Mouse (Mus musculus): ENCODE measurements at regions not wholly inside any gene's neighbourhood (a gene's known extent, or its start where the extent isn't known, plus 50 kb on each side); places are given as distances from the start of the nearest gene placed in this dataset.

- no peaks in the 10 kb centered on the region for H3K4me1 ChIP-seq (ENCODE audit: insufficient read depth, low read depth, low read length)
- DNase-seq (ENCODE audit: low spot score): peak; percentile 17
- TF ChIP-seq CTCF (IDR thresholded peaks at IDR 0.05): no peak
- TF ChIP-seq EP300 (IDR thresholded peaks at IDR 0.05): no peak
- no peak overlapping the region for H3K27ac ChIP-seq (ENCODE audit: low read length)
- 26% methylated on average over 6 of the region's 6 CpGs for WGBS
- H3K9ac ChIP-seq (replicated peaks; ENCODE audit: low read depth): no peak overlapping the region
- no peak overlapping the region for H3K4me3 ChIP-seq (ENCODE audit: low read depth, low read length)
- H3K4me2 ChIP-seq (replicated peaks; ENCODE audit: low read depth, low read length): no peak overlapping the region
- no peaks in the 10 kb centered on the region for H3K27me3 ChIP-seq (replicated peaks; ENCODE audit: insufficient read depth, low read length)
- H3K36me3 ChIP-seq (ENCODE audit: insufficient read depth, low read length): no peaks in the 10 kb centered on the region
- no peaks in the 10 kb centered on the region for H3K9me3 ChIP-seq (ENCODE audit: low read length)
- no peak for ATAC-seq
Observed at GRCm38 (mm10) chr13:85507374-85508101, 218.6 kb upstream of the Rasa1 start.

GRCm38 (mm10) chr13:85506875-85507274 lies 217.9 kb upstream of the Rasa1 start:
- no peaks in the 10 kb centered on the region for H3K27me3 ChIP-seq (replicated peaks; ENCODE audit: insufficient read depth, low read length)
- 41% methylated on average over 1 of the region's 1 CpGs for WGBS
- no peak overlapping the region for H3K4me2 ChIP-seq (replicated peaks; ENCODE audit: low read depth, low read length)
- no peak overlapping the region for H3K9ac ChIP-seq (replicated peaks; ENCODE audit: low read depth)
- no peaks in the 10 kb centered on the region for H3K9me3 ChIP-seq (ENCODE audit: low read length)
- ATAC-seq (no peak), DNase-seq (ENCODE audit: low spot score) (no peak)
- H3K4me3 ChIP-seq (ENCODE audit: low read depth, low read length): no peak overlapping the region
- no peaks in the 10 kb centered on the region for H3K36me3 ChIP-seq (ENCODE audit: insufficient read depth, low read length)
- no peak for TF ChIP-seq EP300 (IDR thresholded peaks at IDR 0.05)
- no peaks in the 10 kb centered on the region for H3K4me1 ChIP-seq (ENCODE audit: insufficient read depth, low read depth, low read length)
- no peak overlapping the region for H3K27ac ChIP-seq (ENCODE audit: low read length)

- no peak overlapping the region for H3K27ac ChIP-seq (ENCODE audit: low read length)
- no peaks in the 10 kb centered on the region for H3K27me3 ChIP-seq (replicated peaks; ENCODE audit: insufficient read depth, low read length)
- DNase-seq (ENCODE audit: low spot score) (no peak), ATAC-seq (no peak)
- no peak for TF ChIP-seq EP300 (IDR thresholded peaks at IDR 0.05)
- no peak for TF ChIP-seq CTCF (IDR thresholded peaks at IDR 0.05)
- H3K36me3 ChIP-seq (ENCODE audit: insufficient read depth, low read length): no peaks in the 10 kb centered on the region
- no peaks in the 10 kb centered on the region for H3K9me3 ChIP-seq (ENCODE audit: low read length)
- WGBS: 38% methylated on average over 1 of the region's 1 CpGs
- H3K9ac ChIP-seq (replicated peaks; ENCODE audit: low read depth): no peak overlapping the region
- no peak overlapping the region for H3K4me2 ChIP-seq (replicated peaks; ENCODE audit: low read depth, low read length)
- H3K4me3 ChIP-seq (ENCODE audit: low read depth, low read length): no peak overlapping the region
- H3K4me1 ChIP-seq (ENCODE audit: insufficient read depth, low read depth, low read length): no peaks in the 10 kb centered on the region
Observed at GRCm38 (mm10) chr13:85506030-85506429, 217.1 kb upstream of the Rasa1 start.

- no peaks in the 10 kb centered on the region for H3K9me3 ChIP-seq (ENCODE audit: low read length)
- ATAC-seq (no peak), DNase-seq (ENCODE audit: low spot score) (no peak)
- no peak overlapping the region for H3K4me2 ChIP-seq (replicated peaks; ENCODE audit: low read depth, low read length)
- H3K36me3 ChIP-seq (ENCODE audit: insufficient read depth, low read length): no peaks in the 10 kb centered on the region
- H3K9ac ChIP-seq (replicated peaks; ENCODE audit: low read depth): no peak overlapping the region
- 48% methylated on average over 4 of the region's 4 CpGs for WGBS
- H3K4me1 ChIP-seq (ENCODE audit: insufficient read depth, low read depth, low read length): no peaks in the 10 kb centered on the region
- no peak overlapping the region for H3K4me3 ChIP-seq (ENCODE audit: low read depth, low read length)
- H3K27me3 ChIP-seq (replicated peaks; ENCODE audit: insufficient read depth, low read length): no peaks in the 10 kb centered on the region
- no peak overlapping the region for H3K27ac ChIP-seq (ENCODE audit: low read length)
- no peak for TF ChIP-seq CTCF (IDR thresholded peaks at IDR 0.05)
- TF ChIP-seq EP300 (IDR thresholded peaks at IDR 0.05): no peak
Observed at GRCm38 (mm10) chr13:85505046-85505445, 216.1 kb upstream of the Rasa1 start.

GRCm38 (mm10) chr13:85504001-85504400 lies 215.1 kb upstream of the Rasa1 start:
- no peak overlapping the region for H3K9ac ChIP-seq (replicated peaks; ENCODE audit: low read depth)
- no peaks in the 10 kb centered on the region for H3K36me3 ChIP-seq (ENCODE audit: insufficient read depth, low read length)
- no peaks in the 10 kb centered on the region for H3K9me3 ChIP-seq (ENCODE audit: low read length)
- no peaks in the 10 kb centered on the region for H3K27me3 ChIP-seq (replicated peaks; ENCODE audit: insufficient read depth, low read length)
- ATAC-seq (no peak), DNase-seq (ENCODE audit: low spot score) (no peak)
- no peak overlapping the region for H3K27ac ChIP-seq (ENCODE audit: low read length)
- TF ChIP-seq CTCF (IDR thresholded peaks at IDR 0.05): no peak
- TF ChIP-seq EP300 (IDR thresholded peaks at IDR 0.05): no peak
- no peak overlapping the region for H3K4me3 ChIP-seq (ENCODE audit: low read depth, low read length)
- WGBS: 62% methylated on average over 4 of the region's 4 CpGs
- H3K4me2 ChIP-seq (replicated peaks; ENCODE audit: low read depth, low read length): no peak overlapping the region
- H3K4me1 ChIP-seq (ENCODE audit: insufficient read depth, low read depth, low read length): no peaks in the 10 kb centered on the region

- Histone ChIP-seq H3K9me3 (ENCODE audit: low read length) (no peaks in the 10 kb centered on the region), H3K27ac (ENCODE audit: low read length) (no peak overlapping the region), H3K36me3 (ENCODE audit: insufficient read depth, low read length) (no peaks in the 10 kb centered on the region), H3K4me3 (ENCODE audit: low read depth, low read length) (no peak overlapping the region), H3K4me2 (replicated peaks; ENCODE audit: low read depth, low read length) (no peak overlapping the region), H3K27me3 (replicated peaks; ENCODE audit: insufficient read depth, low read length) (no peaks in the 10 kb centered on the region), H3K4me1 (ENCODE audit: insufficient read depth, low read depth, low read length) (no peaks in the 10 kb centered on the region), H3K9ac (replicated peaks; ENCODE audit: low read depth) (no peak overlapping the region)
- no peak for ATAC-seq
- 67% methylated on average over 2 of the region's 2 CpGs for WGBS
- TF ChIP-seq EP300 (IDR thresholded peaks at IDR 0.05): no peak
- no peak for TF ChIP-seq CTCF (IDR thresholded peaks at IDR 0.05)
- no peak for DNase-seq (ENCODE audit: low spot score)
Observed at GRCm38 (mm10) chr13:85498696-85499095, 209.8 kb upstream of the Rasa1 start.

- Histone ChIP-seq H3K36me3 (ENCODE audit: insufficient read depth, low read length) (no peaks in the 10 kb centered on the region), H3K27ac (ENCODE audit: low read length) (no peak overlapping the region), H3K9me3 (ENCODE audit: low read length) (no peaks in the 10 kb centered on the region), H3K4me2 (replicated peaks; ENCODE audit: low read depth, low read length) (no peak overlapping the region), H3K27me3 (replicated peaks; ENCODE audit: insufficient read depth, low read length) (no peaks in the 10 kb centered on the region), H3K4me3 (ENCODE audit: low read depth, low read length) (no peak overlapping the region), H3K4me1 (ENCODE audit: insufficient read depth, low read depth, low read length) (no peaks in the 10 kb centered on the region), H3K9ac (replicated peaks; ENCODE audit: low read depth) (no peak overlapping the region)
- 25% methylated on average over 3 of the region's 3 CpGs for WGBS
- DNase-seq (ENCODE audit: low spot score) (no peak), ATAC-seq (no peak)
- TF ChIP-seq EP300 (IDR thresholded peaks at IDR 0.05) (no peak), CTCF (IDR thresholded peaks at IDR 0.05) (no peak)
Observed at GRCm38 (mm10) chr13:85484790-85485189, 195.9 kb upstream of the Rasa1 start.
